Mouse (Mus musculus): ENCODE results near the gene Dapl1.

- TF ChIP-seq CEBPB (IDR thresholded peaks at IDR 0.05; ENCODE audit: insufficient read depth, poor library complexity, severe bottlenecking) (no peak), MAX (IDR thresholded peaks at IDR 0.05; ENCODE audit: low read depth) (no peak), POLR2A (IDR thresholded peaks at IDR 0.05; ENCODE audit: insufficient read length, low read depth) (no peak)
Observed at GRCm38 (mm10) chr2:59523526-59523925, 39.1 kb downstream of the Dapl1 start.
